Mouse (Mus musculus) liver, embryonic 14.5 days (tissue): ENCODE measurements at regions not wholly inside any gene's neighbourhood (a gene's known extent, or its start where the extent isn't known, plus 50 kb on each side); places are given as distances from the start of the nearest gene placed in this dataset.

Experiments used
- CTCF ChIP-seq: IDR thresholded peaks from 2 replicates; pipeline ENCODE4 v1.5.1; 2016; ENCODE audit warnings: antibody characterized with exemption, low read depth, control low read depth
- EP300 ChIP-seq: IDR thresholded peaks from 2 replicates; pipeline ENCODE4 v1.6.1; 2016; ENCODE audit warnings: antibody characterized with exemption, low read depth

DNA sequence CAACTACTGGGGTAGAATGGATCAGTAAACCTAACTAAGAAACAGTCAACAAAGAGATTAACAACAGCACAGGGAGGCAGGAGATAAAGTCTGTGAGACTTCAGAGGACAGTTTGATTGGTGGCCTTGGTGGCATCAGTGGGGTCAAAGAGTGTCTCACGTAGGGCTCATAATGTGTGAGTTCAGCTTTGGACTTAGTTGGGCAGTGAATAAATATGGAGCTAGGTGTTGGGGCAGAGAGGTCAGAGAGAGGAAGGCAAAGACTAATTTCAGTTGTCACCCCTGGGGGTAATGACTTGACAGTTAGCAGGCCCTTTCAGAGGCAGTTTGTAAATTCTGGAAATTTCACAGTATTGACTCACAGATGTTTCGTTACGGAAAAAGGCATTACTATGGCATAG lies 75.8 kb downstream of the Phlda1 start:
- TF ChIP-seq CTCF: no peak
- no peak for TF ChIP-seq EP300
